Mouse (Mus musculus) common myeloid progenitor, adult 5-6 weeks (primary cell): ENCODE measurements around the gene Fubp3. TPM values are rescaled to one million over a fixed set of nuclear protein-coding genes. Genes with fewer than 3 reads are reported as not detected.

ENCODE experiments used
- ATAC-seq: replicated peaks from 2 replicates; pipeline ENCODE4 v1.8.0; 2016; ENCODE audit warnings: low read depth, mild to moderate bottlenecking, moderate TSS enrichment, inconsistent platforms; ENCODE audit not compliant: poor library complexity, severe bottlenecking
- total RNA-seq: library from RNA; stranded (forward); fragments of 200-1000, 187-1606 nt; gene quantifications from 2 replicates; pipeline ENCODE4 v1.2.3, GENCODE M21; 2017

Gene Fubp3
- total RNA-seq, 1 experiment from 2014 or later: 28.2 TPM

DNA sequence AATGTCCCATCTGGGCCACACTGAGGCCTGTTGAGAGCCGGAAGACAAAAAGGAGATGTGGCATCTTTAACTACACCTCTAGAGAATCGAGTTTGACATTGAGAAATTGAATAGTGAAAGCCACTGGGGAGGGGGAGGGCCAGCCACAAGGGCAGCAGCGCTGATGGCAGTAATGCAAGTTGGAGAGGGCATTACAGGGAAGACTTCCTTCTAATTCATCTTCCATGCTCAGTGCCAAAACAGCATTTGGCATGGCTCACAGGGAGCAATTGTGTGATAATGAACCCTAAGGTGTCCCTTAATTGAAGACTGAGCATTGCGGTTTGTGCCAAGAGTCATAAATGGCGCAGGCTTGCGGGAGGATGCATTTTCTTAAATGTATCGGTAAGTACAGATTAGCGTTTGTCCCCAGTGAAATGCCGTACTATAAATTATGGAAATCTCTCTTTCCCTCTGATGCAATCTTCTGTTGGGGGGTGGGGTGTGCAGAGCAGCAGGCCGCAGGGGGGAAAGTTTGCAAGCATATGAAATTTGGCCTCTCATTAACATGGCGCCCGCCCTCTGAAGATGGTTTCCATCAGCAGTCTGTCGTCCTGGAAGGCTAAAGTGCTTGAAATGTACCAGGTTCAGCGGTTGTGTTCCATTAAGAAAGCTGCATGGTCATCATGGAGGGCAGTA, 46.2 kb downstream of the Fubp3 start:
- no peak for ATAC-seq

DNA sequence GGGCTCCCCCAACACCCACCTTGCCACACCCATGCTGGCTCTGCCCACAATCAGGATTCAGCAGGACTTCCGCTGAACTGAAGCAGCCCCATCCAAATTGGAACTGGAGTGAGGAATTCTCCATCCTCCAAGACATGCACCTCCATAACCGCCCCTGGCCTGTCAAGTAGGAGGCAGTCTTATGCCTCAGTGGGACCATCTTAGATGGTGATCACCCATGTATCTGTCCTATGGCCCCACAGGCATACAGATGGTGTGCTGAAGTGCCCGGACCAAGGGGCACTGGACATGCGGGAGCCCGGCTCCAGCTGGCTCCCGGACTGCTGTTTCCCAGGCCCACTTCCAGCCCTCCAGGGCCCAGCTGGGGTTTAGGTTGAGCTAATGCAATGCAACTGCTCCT, 46.8 kb downstream of the Fubp3 start:
- ATAC-seq: no peak

GRCm38 (mm10) chr2:31633531-31633930, 61.1 kb downstream of the Fubp3 start:
- ATAC-seq: no peak

DNA sequence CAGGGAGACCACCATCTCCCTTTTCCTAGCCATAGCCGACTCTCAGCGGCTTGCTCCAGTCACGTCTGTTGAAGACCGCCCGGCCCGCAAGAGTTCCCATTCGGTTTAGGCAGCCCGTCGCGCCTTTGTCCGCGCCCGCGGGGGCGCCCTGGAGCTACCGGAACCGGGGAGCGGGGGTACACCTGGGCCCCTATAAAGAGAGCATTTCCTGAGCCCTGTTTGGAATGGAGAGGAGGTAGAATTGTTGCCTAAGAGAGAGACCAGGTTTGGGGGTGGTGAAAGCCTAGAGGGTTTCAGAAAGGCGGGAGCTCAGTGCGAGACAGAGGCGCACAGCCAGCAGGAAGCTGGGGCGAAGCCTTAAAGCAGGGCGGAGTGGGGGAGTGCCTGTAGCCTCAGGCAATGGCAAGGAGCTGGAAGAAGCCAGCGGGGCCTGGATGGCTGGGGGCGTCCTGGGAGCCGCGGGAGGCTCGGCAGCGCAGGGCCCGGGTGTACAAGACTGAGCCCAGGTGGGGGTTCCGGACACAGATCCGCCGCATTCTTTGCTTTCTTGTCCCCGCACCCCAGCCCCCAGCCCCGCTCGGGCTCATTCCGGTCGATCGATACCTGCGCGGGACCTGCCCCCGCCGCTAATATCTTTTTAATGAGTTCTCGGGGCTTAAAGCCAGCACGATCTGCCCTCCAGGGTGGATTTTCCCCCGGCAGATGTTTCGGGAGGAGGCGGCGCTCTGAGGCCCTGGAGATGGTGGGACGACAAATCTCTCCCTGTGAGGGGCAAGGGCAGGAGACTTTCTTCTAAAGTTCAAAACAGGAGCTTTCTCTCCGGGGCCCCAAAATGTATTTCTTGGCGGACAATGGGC, 63.1 kb downstream of the Fubp3 start:
- no peak for ATAC-seq

DNA sequence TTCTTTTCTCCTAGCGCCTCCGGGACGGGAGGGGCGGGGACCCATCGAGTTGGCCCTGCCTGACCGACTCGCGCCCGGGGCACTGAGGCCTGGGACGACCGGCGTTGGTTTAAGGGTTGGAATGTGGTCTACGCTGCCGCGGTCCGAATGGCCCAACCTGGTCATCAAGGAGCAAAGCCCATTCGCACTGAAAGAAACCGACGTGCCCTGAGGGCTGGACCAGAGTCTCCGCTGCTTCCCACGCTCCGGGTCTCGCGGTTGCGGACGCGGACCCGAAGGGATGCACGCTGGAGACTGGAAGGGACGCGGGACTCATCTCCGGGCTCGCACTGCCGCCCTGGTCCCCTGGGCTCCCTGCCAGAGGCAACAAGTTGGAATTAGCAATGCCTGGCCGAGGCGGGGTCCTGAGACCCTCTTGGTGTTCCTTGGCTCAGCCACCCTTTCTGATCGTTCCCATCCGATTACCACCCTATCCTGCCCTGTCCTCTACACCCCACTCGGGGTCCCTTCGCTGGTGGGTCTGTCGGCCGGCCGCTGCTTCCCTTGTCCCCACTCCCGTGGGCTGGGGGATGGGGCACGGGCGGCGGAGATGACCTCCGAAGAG, 63.8 kb downstream of the Fubp3 start:
- no peak for ATAC-seq

DNA sequence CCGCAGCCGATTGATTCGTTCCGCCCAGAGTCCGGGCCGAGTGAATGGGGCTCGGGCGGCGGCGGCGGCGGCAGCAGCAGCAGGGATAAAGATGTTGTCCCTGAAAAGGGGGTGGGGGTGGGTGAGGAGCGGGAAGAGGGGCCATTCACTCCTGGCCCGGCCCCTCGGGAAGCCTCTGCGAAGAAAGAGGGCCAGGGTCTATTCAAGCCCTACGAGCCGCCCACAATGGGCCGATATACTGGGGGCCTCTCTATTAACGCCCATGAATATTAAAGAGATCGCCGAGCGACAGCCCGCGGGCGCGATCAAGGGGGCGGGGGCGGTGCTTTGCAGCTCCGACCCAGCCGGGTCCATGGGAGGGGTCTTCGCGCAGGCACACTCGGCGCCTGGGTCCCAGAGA, 64.3 kb downstream of the Fubp3 start:
- no peak for ATAC-seq

- ATAC-seq: no peak
Observed at GRCm38 (mm10) chr2:31637311-31637710, 64.9 kb downstream of the Fubp3 start.

DNA sequence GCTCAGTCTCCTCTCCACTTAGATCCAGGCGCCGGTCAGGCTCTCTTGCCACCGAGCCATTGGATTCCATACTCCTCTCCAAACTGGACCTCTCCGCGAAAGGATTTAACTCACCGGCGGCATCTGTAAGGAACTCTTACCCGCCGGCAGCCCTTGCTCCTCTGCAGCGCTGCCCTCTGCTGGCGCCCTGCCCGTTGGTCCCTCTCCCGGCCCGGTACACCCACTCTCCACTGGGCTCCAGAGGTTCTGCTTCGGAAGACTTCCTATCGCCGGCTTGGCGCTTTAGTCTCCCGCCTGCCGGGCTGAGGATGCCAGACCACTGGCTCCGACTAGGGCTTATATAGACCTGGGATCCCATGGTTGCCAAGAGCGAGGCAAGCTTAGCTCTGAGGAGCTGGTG, 65.4 kb downstream of the Fubp3 start:
- ATAC-seq: peak; percentile 30; the same call in 1 of the 2 replicates

DNA sequence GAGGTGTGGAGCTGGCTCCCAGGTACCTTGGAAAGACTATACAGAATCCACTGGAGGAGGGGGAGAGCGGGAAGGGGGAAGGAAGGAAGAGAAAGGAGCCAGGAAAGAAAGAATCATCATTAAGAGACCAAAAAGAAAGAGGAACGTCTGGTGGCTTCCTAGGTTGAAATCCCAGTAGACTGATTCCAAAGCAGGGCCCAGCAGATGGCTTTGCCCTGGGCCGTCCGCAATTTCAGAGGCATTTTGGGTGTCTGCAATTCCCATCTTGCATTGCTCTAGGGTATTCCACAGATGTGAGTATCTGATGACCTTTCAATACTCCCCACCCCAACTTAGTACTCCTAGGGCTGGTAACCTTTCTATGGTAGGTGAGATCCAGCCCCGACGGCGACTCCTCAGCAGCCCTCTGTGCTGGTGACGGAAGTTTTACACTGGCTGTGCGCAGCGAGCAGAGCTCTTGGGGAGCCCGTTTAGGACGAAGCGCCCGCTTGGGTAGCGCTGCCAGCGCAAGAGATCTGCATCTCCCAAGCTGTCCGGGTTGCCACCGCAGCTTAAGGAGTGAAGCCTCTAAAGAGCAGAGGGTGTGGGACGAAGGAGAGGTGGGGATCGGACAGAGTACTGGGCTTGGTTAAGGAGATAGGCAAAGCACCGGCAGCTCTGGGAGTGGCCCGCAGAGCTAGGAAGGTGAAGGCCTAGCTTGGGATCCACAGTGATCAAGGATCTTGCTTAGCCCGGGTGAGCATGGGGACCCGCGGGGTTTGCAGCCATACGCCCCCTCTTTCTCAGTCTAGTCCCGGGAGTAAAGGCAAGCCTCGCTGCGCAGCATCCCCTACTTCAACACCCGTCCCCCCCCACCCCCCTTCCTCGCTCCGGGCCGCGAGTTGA, 66.4 kb downstream of the Fubp3 start:
- 0 out of 2 replicates have a peak, but pooled peaks have one; percentile 16 for ATAC-seq

- ATAC-seq: no peak
Observed at GRCm38 (mm10) chr2:31639466-31639760, 67.0 kb downstream of the Fubp3 start.

GRCm38 (mm10) chr2:31639901-31640608, 67.6 kb downstream of the Fubp3 start, which contains the start of gene Prdm12:
Prdm12 (plus strand) TSS chr2:31640037.
- ATAC-seq: no peak

DNA sequence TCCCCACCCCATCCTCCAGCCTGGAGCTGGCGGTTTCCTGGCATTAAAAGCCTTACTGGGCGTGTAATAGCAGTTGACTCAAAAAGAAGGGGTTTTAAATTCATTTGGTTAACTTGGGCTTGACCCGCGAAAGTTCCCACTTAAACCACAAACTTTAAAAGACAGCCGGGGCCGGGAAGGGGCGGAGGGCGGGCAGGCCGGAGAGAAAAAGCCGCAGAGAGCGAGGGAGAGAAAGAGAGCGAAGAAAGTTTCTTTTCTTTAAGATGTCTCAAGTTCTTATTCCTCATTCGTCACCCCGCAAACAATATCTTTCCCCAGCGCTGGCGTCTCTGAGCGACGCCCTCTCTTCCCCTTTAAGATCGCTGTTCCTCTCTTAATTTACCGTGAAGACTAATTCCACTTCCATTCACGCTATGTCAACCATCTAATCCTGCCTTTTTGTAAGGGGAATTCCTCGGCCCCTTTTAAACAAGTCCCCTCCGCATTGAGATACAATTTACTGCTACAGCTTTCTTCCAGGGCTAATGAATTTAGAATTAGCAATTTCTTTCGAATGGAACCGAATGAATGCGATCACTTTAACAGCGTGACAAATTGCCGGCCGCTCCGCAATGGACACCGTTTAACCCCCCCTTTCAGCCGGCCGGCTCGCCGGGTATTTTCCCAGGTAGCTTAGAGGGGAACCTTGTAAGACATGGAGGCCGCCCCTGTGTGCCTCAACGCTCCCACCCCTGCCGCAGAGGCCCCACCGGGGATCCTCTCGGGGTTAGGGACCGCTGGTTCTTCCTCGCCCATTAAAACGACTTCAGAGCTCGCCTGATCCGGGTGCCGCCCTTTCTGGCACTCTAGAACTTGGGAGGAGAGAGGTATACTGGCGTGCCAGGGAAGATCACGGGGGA, 68.4 kb downstream of the Fubp3 start:
- no peak for ATAC-seq

DNA sequence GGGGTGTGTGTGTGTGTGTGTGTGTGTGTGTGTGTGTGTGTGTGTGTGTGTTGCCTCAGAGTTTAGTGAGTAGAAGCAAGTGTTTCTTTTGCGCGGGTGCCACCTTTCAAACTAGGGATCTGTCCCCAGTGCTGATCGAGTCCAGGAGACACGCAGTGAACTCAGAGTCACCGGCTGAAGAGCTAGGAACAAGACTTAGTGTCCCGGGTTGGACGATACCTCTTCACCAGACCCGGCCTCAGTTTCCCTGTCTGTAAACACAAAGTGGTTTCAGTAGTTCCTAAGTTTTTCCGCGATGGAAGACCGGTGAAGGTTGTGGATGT, 69.0 kb downstream of the Fubp3 start:
- no peak for ATAC-seq

DNA sequence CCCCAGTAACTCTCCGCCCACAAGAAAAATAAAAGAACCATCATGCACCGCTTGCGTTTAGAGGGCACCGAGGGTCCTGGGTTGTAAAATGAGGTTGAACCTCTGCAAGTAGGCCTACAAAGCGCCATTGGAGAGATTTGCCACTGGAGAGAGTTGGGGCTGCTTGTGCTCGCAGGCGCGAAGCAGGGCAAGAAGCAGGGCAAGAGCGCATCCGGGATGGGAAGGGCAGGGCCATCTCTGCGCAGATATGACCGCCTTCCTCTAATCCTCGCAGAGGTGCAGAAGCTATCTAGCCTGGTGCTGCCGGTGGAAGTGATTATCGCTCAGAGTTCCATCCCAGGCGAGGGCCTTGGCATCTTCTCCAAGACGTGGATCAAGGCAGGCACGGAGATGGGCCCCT, 69.5 kb downstream of the Fubp3 start:
- no peak for ATAC-seq

GRCm38 (mm10) chr2:31653971-31654853, 81.8 kb downstream of the Fubp3 start:
- no peak for ATAC-seq

GRCm38 (mm10) chr2:31654854-31655559, 82.6 kb downstream of the Fubp3 start:
- ATAC-seq: 0 out of 2 replicates have a peak, but pooled peaks have one; percentile 34

GRCm38 (mm10) chr2:31656374-31656773, 83.9 kb downstream of the Fubp3 start:
- no peak for ATAC-seq
